Mouse (Mus musculus): ENCODE results near the gene Lrp2. TPM values are rescaled to one million over a fixed set of nuclear protein-coding genes. Genes with fewer than 3 reads are reported as not detected.
"Not testable (repeated sequence)": the region's sequence is repeated elsewhere in the genome, so short reads cannot be mapped to it uniquely, and the experiment has no call there.

The Lrp2 gene
- polyA plus RNA-seq, 1 experiment from 2014 or later: 1.6 TPM

GRCm38 (mm10) chr2:69586821-69587728 is 1.2 kb upstream of the Lrp2 start:
- Histone ChIP-seq H3K9ac (ENCODE audit: low read depth, low read length) (no peak overlapping the region; the same call in 1 of the 2 replicates), H3K27me3 (replicated peaks; ENCODE audit: control insufficient read depth, insufficient read depth, low read length) (peaks cover 58% of the 10 kb centered on the region), H3K4me2 (replicated peaks; ENCODE audit: low read depth) (peak overlapping the region; percentile 99), H3K27ac (ENCODE audit: low read depth, low read length) (no peak overlapping the region), H3K9me3 (ENCODE audit: control insufficient read depth) (no peaks in the 10 kb centered on the region), H3K36me3 (ENCODE audit: control insufficient read depth, insufficient read depth) (no peaks in the 10 kb centered on the region), H3K4me1 (replicated peaks; ENCODE audit: control insufficient read depth, insufficient read depth, low read length) (0 out of 2 replicates have a peak, but pooled peaks cover 11% of the 10 kb centered on the region), H3K4me3 (ENCODE audit: low read depth, low read length) (peak overlapping the region; percentile 44)
- peak; percentile 39; the same call in 1 of the 2 replicates for TF ChIP-seq CTCF (IDR thresholded peaks at IDR 0.05; ENCODE audit: low read depth)
- 4% methylated on average over 26 of the region's 26 CpGs for WGBS
- ATAC-seq: no peak; the same call in 1 of the 2 replicates

- Histone ChIP-seq H3K4me2 (replicated peaks; ENCODE audit: low read depth) (peak overlapping the region; percentile 99), H3K36me3 (ENCODE audit: control insufficient read depth, insufficient read depth) (no peaks in the 10 kb centered on the region), H3K9me3 (ENCODE audit: control insufficient read depth) (no peaks in the 10 kb centered on the region), H3K27me3 (replicated peaks; ENCODE audit: control insufficient read depth, insufficient read depth, low read length) (peaks cover 58% of the 10 kb centered on the region), H3K9ac (ENCODE audit: low read depth, low read length) (0 out of 2 replicates have a peak overlapping the region, but pooled peaks have one; percentile 5), H3K27ac (ENCODE audit: low read depth, low read length) (no peak overlapping the region), H3K4me1 (replicated peaks; ENCODE audit: control insufficient read depth, insufficient read depth, low read length) (0 out of 2 replicates have a peak, but pooled peaks cover 11% of the 10 kb centered on the region), H3K4me3 (ENCODE audit: low read depth, low read length) (peak overlapping the region; percentile 57)
- under 1% methylated on average over 60 of the region's 61 CpGs for WGBS
- TF ChIP-seq CTCF (IDR thresholded peaks at IDR 0.05; ENCODE audit: low read depth): no peak
- ATAC-seq: peak; percentile 16; the same call in 1 of the 2 replicates
Measured at GRCm38 (mm10) chr2:69585191-69585885, 527 bp downstream of the Lrp2 start.

GRCm38 (mm10) chr2:69584117-69584933 is 1.5 kb downstream of the Lrp2 start:
- Histone ChIP-seq H3K27me3 (replicated peaks; ENCODE audit: control insufficient read depth, insufficient read depth, low read length) (peaks cover 58% of the 10 kb centered on the region), H3K4me3 (ENCODE audit: low read depth, low read length) (peak overlapping the region; percentile 57), H3K9ac (ENCODE audit: low read depth, low read length) (no peak overlapping the region), H3K4me2 (replicated peaks; ENCODE audit: low read depth) (peak overlapping the region; percentile 99), H3K27ac (ENCODE audit: low read depth, low read length) (no peak overlapping the region), H3K36me3 (ENCODE audit: control insufficient read depth, insufficient read depth) (no peaks in the 10 kb centered on the region), H3K9me3 (ENCODE audit: control insufficient read depth) (no peaks in the 10 kb centered on the region), H3K4me1 (replicated peaks; ENCODE audit: control insufficient read depth, insufficient read depth, low read length) (0 out of 2 replicates have a peak, but pooled peaks cover 11% of the 10 kb centered on the region)
- 3% methylated on average over 20 of the region's 20 CpGs for WGBS
- no peak for TF ChIP-seq CTCF (IDR thresholded peaks at IDR 0.05; ENCODE audit: low read depth)
- no peak for ATAC-seq

- Histone ChIP-seq H3K27ac (ENCODE audit: low read depth, low read length) (no peak overlapping the region), H3K9ac (ENCODE audit: low read depth, low read length) (no peak overlapping the region), H3K9me3 (ENCODE audit: control insufficient read depth) (no peaks in the 10 kb centered on the region), H3K4me1 (replicated peaks; ENCODE audit: control insufficient read depth, insufficient read depth, low read length) (0 out of 2 replicates have a peak, but pooled peaks cover 11% of the 10 kb centered on the region), H3K27me3 (replicated peaks; ENCODE audit: control insufficient read depth, insufficient read depth, low read length) (peaks cover 46% of the 10 kb centered on the region), H3K4me3 (ENCODE audit: low read depth, low read length) (no peak overlapping the region), H3K4me2 (replicated peaks; ENCODE audit: low read depth) (no peak overlapping the region), H3K36me3 (ENCODE audit: control insufficient read depth, insufficient read depth) (no peaks in the 10 kb centered on the region)
- 32% methylated on average over 7 of the region's 7 CpGs for WGBS
- no peak for TF ChIP-seq CTCF (IDR thresholded peaks at IDR 0.05; ENCODE audit: low read depth)
- no peak for ATAC-seq
Measured at GRCm38 (mm10) chr2:69582861-69583260, 3.0 kb downstream of the Lrp2 start.

- not testable (repeated sequence) for H3K4me2 ChIP-seq (replicated peaks; ENCODE audit: low read depth)
Measured at GRCm38 (mm10) chr2:69582068-69582467, 3.8 kb downstream of the Lrp2 start.

More at GRCm38 (mm10) chr2:69582068-69582467, 3.8 kb downstream of the Lrp2 start:
- 0 out of 2 replicates have a peak, but pooled peaks cover 11% of the 10 kb centered on the region for H3K4me1 ChIP-seq (replicated peaks; ENCODE audit: control insufficient read depth, insufficient read depth, low read length)
- WGBS: 91% methylated on average over 4 of the region's 4 CpGs
- H3K4me3 ChIP-seq (ENCODE audit: low read depth, low read length); H3K36me3 ChIP-seq (ENCODE audit: control insufficient read depth, insufficient read depth); ATAC-seq; H3K9ac ChIP-seq (ENCODE audit: low read depth, low read length); H3K27ac ChIP-seq (ENCODE audit: low read depth, low read length); H3K9me3 ChIP-seq (ENCODE audit: control insufficient read depth): not testable (repeated sequence)
- H3K27me3 ChIP-seq (replicated peaks; ENCODE audit: control insufficient read depth, insufficient read depth, low read length): peaks cover 38% of the 10 kb centered on the region
